Mouse (Mus musculus) CH12.LX (cell line): ENCODE measurements around the gene Zfp444. TPM values are rescaled to one million over a fixed set of nuclear protein-coding genes. Genes with fewer than 3 reads are reported as not detected.

Experiments used
- DNase-seq: peaks from one replicate; pipeline ENCODE4 v3.0.0-alpha.2; 2013; ENCODE audit errors: extremely low read depth
- H3K27ac ChIP-seq: 2 replicates; pipeline ENCODE4 v1.5.1; 2012; ENCODE audit warnings: low read depth, mild to moderate bottlenecking, control low read depth, moderate library complexity; ENCODE audit not compliant: insufficient read depth
- H3K27me3 ChIP-seq: replicated peaks from 2 replicates; pipeline ENCODE3; 2012; ENCODE audit warnings: inconsistent platforms
- H3K36me3 ChIP-seq, 2 experiments: replicated peaks in 1 of 2; 2 replicates each; pipeline versions ENCODE3 to v1.6.1; 2012; ENCODE audit warnings: inconsistent platforms in 1 of 2, low read length in 1 of 2, mild to moderate bottlenecking in 1 of 2, mixed read lengths in 1 of 2, moderate library complexity in 1 of 2; ENCODE audit not compliant: control insufficient read depth in 1 of 2, insufficient read depth in 1 of 2
- H3K4me1 ChIP-seq, 2 experiments: 2 replicates each; pipeline ENCODE4 v1.6.1; 2012; ENCODE audit warnings: inconsistent platforms in 1 of 2, moderate library complexity in 1 of 2; ENCODE audit not compliant: insufficient read depth in 2 of 2, control insufficient read depth in 1 of 2
- H3K4me2 ChIP-seq: 2 replicates; pipeline ENCODE4 v1.6.1; 2012; ENCODE audit warnings: low read depth, mild to moderate bottlenecking, control low read depth; ENCODE audit not compliant: poor library complexity, insufficient read depth, severe bottlenecking
- H3K4me3 ChIP-seq, 3 experiments: fragments of 150-350 bp in 1 of 3; sonication (generic) in 1 of 3; replicated peaks in 1 of 3; 2 replicates each; pipeline versions ENCODE3 to v1.5.1; 2011 to 2012; ENCODE audit warnings: low read depth in 2 of 3, low read length in 2 of 3, mild to moderate bottlenecking in 2 of 3, moderate library complexity in 2 of 3, control low read depth in 1 of 3, improper control_type of control experiment in 1 of 3, inconsistent platforms in 1 of 3, mixed read lengths in 1 of 3; ENCODE audit not compliant: poor library complexity in 1 of 3
- H3K79me2 ChIP-seq: replicated peaks from 2 replicates; pipeline ENCODE4 v1.6.1; 2012; ENCODE audit warnings: mild to moderate bottlenecking, moderate library complexity; ENCODE audit not compliant: control insufficient read depth, poor library complexity, insufficient read depth, severe bottlenecking; ENCODE audit errors: extremely low read depth
- H3K9ac ChIP-seq: 2 replicates; pipeline ENCODE4 v1.6.1; 2012; ENCODE audit warnings: low read depth, mild to moderate bottlenecking, control low read depth, moderate library complexity; ENCODE audit not compliant: insufficient read depth
- H3K9me3 ChIP-seq: replicated peaks from 2 replicates; pipeline ENCODE3; 2012; ENCODE audit warnings: low read length, inconsistent platforms, mixed read lengths
- CTCF ChIP-seq, 2 experiments: IDR thresholded peaks in 1 of 2; conservative IDR thresholded peaks in 1 of 2; 2 replicates each; pipeline ENCODE4 v1.5.1; 2011 to 2012; ENCODE audit warnings: low read depth in 2 of 2, low read length in 2 of 2, improper control_type of control experiment in 1 of 2, inconsistent platforms in 1 of 2, mild to moderate bottlenecking in 1 of 2, moderate library complexity in 1 of 2
- EP300 ChIP-seq: IDR thresholded peaks from 2 replicates; pipeline ENCODE4 v1.6.1; 2011; ENCODE audit warnings: low read length, improper control_type of control experiment
- ETS1 ChIP-seq: conservative IDR thresholded peaks from 2 replicates; pipeline ENCODE4 v1.6.1; 2012; ENCODE audit warnings: low read depth, mild to moderate bottlenecking, inconsistent platforms, low read length, improper control_type of control experiment, moderate library complexity
- GABPA ChIP-seq: IDR thresholded peaks from 2 replicates; pipeline ENCODE4 v1.6.1; 2012; ENCODE audit warnings: low read depth, low read length, improper control_type of control experiment, inconsistent platforms; ENCODE audit not compliant: insufficient replicate concordance
- JUN ChIP-seq: IDR thresholded peaks from 2 replicates; pipeline ENCODE4 v1.6.1; 2011; ENCODE audit warnings: low read depth, mild to moderate bottlenecking, low read length, improper control_type of control experiment, moderate library complexity; ENCODE audit not compliant: insufficient read depth
- MEF2A ChIP-seq: IDR thresholded peaks from 2 replicates; pipeline ENCODE4 v1.6.1; 2014; ENCODE audit warnings: low read depth, mild to moderate bottlenecking, inconsistent platforms, low read length, improper control_type of control experiment, borderline replicate concordance
- MXI1 ChIP-seq: IDR thresholded peaks from 2 replicates; pipeline ENCODE4 v1.6.1; 2011; ENCODE audit warnings: mild to moderate bottlenecking, low read depth, low read length, improper control_type of control experiment
- POLR2AphosphoS2 ChIP-seq: IDR thresholded peaks from 2 replicates; pipeline ENCODE4 v1.6.1; 2011; ENCODE audit warnings: low read depth, low read length, improper control_type of control experiment
- RAD21 ChIP-seq: IDR thresholded peaks from 2 replicates; pipeline ENCODE4 v1.6.1; 2011; ENCODE audit warnings: low read depth, mild to moderate bottlenecking, low read length, improper control_type of control experiment, moderate library complexity
- RCOR1 ChIP-seq: conservative IDR thresholded peaks from 2 replicates; pipeline ENCODE4 v1.6.1; 2012; ENCODE audit warnings: low read depth, mild to moderate bottlenecking, inconsistent platforms, low read length, improper control_type of control experiment
- SMC3 ChIP-seq: IDR thresholded peaks from 2 replicates; pipeline ENCODE4 v1.6.1; 2011; ENCODE audit warnings: low read depth, low read length, improper control_type of control experiment
- UBTF ChIP-seq: IDR thresholded peaks from 2 replicates; pipeline ENCODE4 v1.6.1; 2012; ENCODE audit warnings: low read depth, mild to moderate bottlenecking, inconsistent platforms, low read length, improper control_type of control experiment, moderate library complexity
- ZC3H11A ChIP-seq: IDR thresholded peaks from 2 replicates; pipeline ENCODE4 v1.6.1; 2012; ENCODE audit warnings: low read depth, mild to moderate bottlenecking, inconsistent platforms, low read length, improper control_type of control experiment
- dilution Hi-C: fragments of 300-500 bp; cut with MboI; formaldehyde crosslinking; loops from 2 replicates; pipeline ENCODE4 v1.14.3; 2020; ENCODE audit warnings: low sequenced_read_pairs; ENCODE audit not compliant: extremely low pct_unique_long_range_greater_than_20kb, extremely low pct_ligation_motif_present
- in situ Hi-C: fragments of 300-500 bp; cut with MboI; formaldehyde crosslinking; loops from 3 replicates; pipeline ENCODE4 v1.14.3; 2019; ENCODE audit warnings: low sequenced_read_pairs, low pct_ligation_motif_present, low pct_unique_long_range_greater_than_20kb, mixed read lengths
- polyA plus RNA-seq: library from polyadenylated mRNA; unstranded; fragments of >175 nt; gene quantifications from 2 replicates; pipeline ENCODE4 v1.2.1, GENCODE M21; 2012; ENCODE audit warnings: low read depth; ENCODE audit not compliant: insufficient read length
- total RNA-seq, 2 experiments: library from RNA; depleted of rRNA; stranded (reverse); fragments of 300-350 nt in 1 of 2; fragments of >200 nt in 1 of 2; gene quantifications; 2 replicates each; pipeline ENCODE4 v1.2.3; 2012 to 2014

Zfp444 gene
- total and polyA plus RNA-seq, 3 experiments: 16.0 to 23.3 (median 18.1) TPM

DNA sequence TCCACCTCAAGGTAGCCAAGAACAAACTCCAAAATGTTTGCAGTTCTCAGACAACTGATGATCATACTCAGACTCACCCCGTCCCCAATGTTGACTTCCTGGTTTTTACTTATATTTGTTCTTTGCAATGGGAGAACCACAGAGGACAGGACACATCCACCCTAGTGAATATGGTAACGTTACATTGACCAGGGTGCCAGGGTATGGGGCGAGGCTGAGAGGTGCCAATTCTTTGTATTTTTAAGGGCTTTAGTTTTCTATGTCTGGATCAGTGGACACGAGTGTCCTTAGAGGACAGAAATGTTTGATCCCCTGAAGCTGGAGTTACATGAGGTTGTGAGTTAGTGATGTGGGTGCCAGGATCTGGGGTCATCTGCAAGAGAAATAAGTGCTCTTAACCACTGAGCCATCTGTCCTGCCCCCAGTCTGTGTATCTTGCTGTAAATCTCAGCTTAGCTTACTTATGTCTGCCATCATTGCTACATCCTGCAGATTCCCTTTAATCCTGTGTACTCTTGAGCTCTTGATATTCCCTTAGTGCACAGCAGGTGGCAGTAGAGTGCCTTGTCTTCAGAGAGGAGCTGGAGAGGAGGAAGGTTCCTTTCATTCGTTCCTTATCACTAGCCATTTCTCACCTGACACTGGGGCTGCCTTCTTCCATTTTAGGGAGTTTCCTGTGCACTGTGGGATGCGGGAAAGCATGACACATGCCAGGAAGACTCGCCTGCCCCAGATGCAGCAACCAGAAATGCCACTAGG lies 45.2 kb upstream of the Zfp444 start:
- no peak overlapping the region for H3K4me3 ChIP-seq
- in situ Hi-C loops: loop anchor here (5.0 kb wide), 1 partner anchor 65 kb away; no protein-coding TSS in a partner anchor
- dilution Hi-C loops: no loop called here

DNA sequence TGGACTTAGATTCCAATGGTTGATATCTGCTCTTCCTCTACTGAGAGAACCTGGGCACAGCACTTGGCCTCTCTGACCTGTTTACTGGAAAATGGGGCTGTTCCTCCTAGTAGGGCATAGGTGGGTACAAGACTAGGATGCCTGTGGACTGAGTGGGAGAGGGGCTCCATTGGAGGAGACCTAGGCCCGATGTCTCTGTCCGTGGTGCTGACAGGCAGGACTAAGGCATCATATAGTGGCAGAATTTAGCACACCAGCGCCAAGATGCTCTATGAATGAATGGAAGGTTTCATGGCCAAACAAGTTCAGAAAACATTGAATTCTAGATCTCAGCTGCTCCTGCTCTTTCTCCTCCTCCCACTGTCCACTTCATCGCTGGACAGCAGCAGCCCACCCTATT lies 41.7 kb upstream of the Zfp444 start:
- in situ Hi-C loops (no loop called here), dilution Hi-C loops (no loop called here)
- H3K27ac ChIP-seq: no peak overlapping the region
- no peak for TF ChIP-seq UBTF
- 0 out of 2 replicates have a peak, but pooled peaks have one; percentile 4 for TF ChIP-seq POLR2AphosphoS2
- no peak overlapping the region for H3K9ac ChIP-seq
- peaks cover 24 to 51% of the 10 kb centered on the region in 2 experiments for H3K36me3 ChIP-seq
- H3K9me3 ChIP-seq: no peaks in the 10 kb centered on the region
- H3K27me3 ChIP-seq: no peaks in the 10 kb centered on the region
- DNase-seq: no peak
- H3K79me2 ChIP-seq: no peaks in the 10 kb centered on the region
- no peak overlapping the region for H3K4me2 ChIP-seq
- H3K4me3 ChIP-seq: no peak overlapping the region
- H3K4me1 ChIP-seq: 0 out of 4 replicates have a peak, but pooled peaks cover 0 to 3% of the 10 kb centered on the region in 2 experiments

More for the DNA sequence above, 45.2 kb upstream of the Zfp444 start:
- DNase-seq: peak; percentile 87
- no peak overlapping the region for H3K9ac ChIP-seq
- H3K9me3 ChIP-seq: no peaks in the 10 kb centered on the region
- peaks cover 5 to 19% of the 10 kb centered on the region in 2 experiments for H3K36me3 ChIP-seq
- H3K27ac ChIP-seq: no peak overlapping the region
- TF ChIP-seq MXI1 (no peak), RCOR1 (no peak), ZC3H11A (peak; percentile 29; the same call in 1 of the 2 replicates), MEF2A (no peak), JUN (no peak), ETS1 (no peak), SMC3 (peak; percentile 93), GABPA (no peak), RAD21 (peak; percentile 86), CTCF (conservative IDR thresholded peaks at IDR 0.05 in 1 of 2, IDR thresholded peaks at IDR 0.05 in 1 of 2; ENCODE audit: low read depth in 2 of 2, low read length in 2 of 2) (peak; percentile 94 to 95), EP300 (no peak)
- no peaks in the 10 kb centered on the region for H3K27me3 ChIP-seq
- H3K4me2 ChIP-seq: no peak overlapping the region
- no peaks in the 10 kb centered on the region for H3K79me2 ChIP-seq
- H3K4me1 ChIP-seq: 0 out of 4 replicates have a peak, but pooled peaks cover 0 to 3% of the 10 kb centered on the region in 2 experiments
